16 mouse cellular contexts compared by ENCODE assay signal in the genomic region with DNA sequence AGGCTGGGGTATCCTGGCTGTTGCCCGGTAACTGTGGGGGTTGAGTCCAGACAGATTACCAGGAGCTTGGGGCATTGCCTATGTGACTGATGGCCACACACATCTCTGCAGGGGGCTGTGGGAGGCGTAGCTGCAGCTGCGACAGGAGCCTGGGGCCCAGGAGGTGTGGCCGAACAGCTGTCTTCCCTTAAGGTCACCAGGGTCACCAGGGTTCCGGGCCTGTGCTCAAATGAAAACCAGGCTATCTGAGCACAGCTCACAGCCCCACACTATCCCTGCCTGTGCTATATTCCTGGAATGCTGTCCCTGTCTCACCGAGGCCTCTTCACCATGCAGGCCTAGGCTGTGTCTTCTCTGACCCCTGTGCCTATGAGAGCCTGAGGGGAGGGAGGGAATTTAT. TPM values are rescaled to one million over a fixed set of nuclear protein-coding genes. Genes with fewer than 3 reads are reported as not detected.
A peak's percentile ranks its signal among the peaks of the same experiment; 100 is the strongest.
DNase-seq lines count a peak whose midpoint lies in the region; ATAC-seq and TF ChIP-seq lines count a peak whose summit lies in the region.
"Had no signal": no experiment of that assay in that cellular context is flagged by ENCODE, and none has a peak within 500 bp of the region (broad histone marks: within the 10 kb centered on the region; RNA-seq: fewer than 3 reads in every experiment).

No protein-coding gene starts in this region.

- WGBS in forebrain, embryonic 10.5 days: 5% methylated on average over 6 of the region's 6 CpGs
- 15% methylated on average over 6 of the region's 6 CpGs for WGBS in forebrain, embryonic 13.5 days
- WGBS in liver, embryonic 12.5 days (ENCODE audit: insufficient replicate concordance): 38% methylated on average over 6 of the region's 6 CpGs
- WGBS in liver, postnatal 0 days (ENCODE audit: insufficient replicate concordance): 26% methylated on average over 6 of the region's 6 CpGs
- WGBS in small intestine, adult 2 months: 72% methylated on average over 6 of the region's 6 CpGs

- no peak for TF ChIP-seq POLR2A in small intestine, adult 2 months (IDR thresholded peaks at IDR 0.05; ENCODE audit: low read depth, low read length)

- TF ChIP-seq EP300 in liver, postnatal 0 days (IDR thresholded peaks at IDR 0.05; ENCODE audit: low read depth): no peak

- no peaks in the 10 kb centered on the region for H3K27me3 ChIP-seq in forebrain, embryonic 10.5 days (ENCODE audit: poor library complexity, severe bottlenecking)
- no peaks in the 10 kb centered on the region for H3K27me3 ChIP-seq in forebrain, embryonic 13.5 days
- H3K27me3 ChIP-seq in liver, embryonic 12.5 days (replicated peaks): no peaks in the 10 kb centered on the region; the same call in 1 of the 2 replicates
- no peaks in the 10 kb centered on the region for H3K27me3 ChIP-seq in liver, postnatal 0 days (ENCODE audit: insufficient read depth, low read length)
- no peaks in the 10 kb centered on the region for H3K27me3 ChIP-seq in small intestine, adult 2 months (ENCODE audit: control insufficient read depth, insufficient read depth, low read length)
- H3K27me3 ChIP-seq: liver, embryonic 13.5 days had no signal

- H3K9me3 ChIP-seq in forebrain, embryonic 10.5 days: no peaks in the 10 kb centered on the region
- H3K9me3 ChIP-seq in forebrain, embryonic 13.5 days (replicated peaks): no peaks in the 10 kb centered on the region
- H3K9me3 ChIP-seq in liver, embryonic 12.5 days (replicated peaks): no peaks in the 10 kb centered on the region
- H3K9me3 ChIP-seq in liver, postnatal 0 days (ENCODE audit: low read length): no peaks in the 10 kb centered on the region
- H3K9me3 ChIP-seq: liver, embryonic 13.5 days had no signal

- intact Hi-C loops in left cerebral cortex, adult 2 months (cut with DNase I): no loop called here

- no peaks in the 10 kb centered on the region for H3K36me3 ChIP-seq in forebrain, embryonic 10.5 days (replicated peaks)
- no peaks in the 10 kb centered on the region for H3K36me3 ChIP-seq in forebrain, embryonic 13.5 days (ENCODE audit: poor library complexity, severe bottlenecking)
- no peaks in the 10 kb centered on the region for H3K36me3 ChIP-seq in liver, embryonic 12.5 days
- H3K36me3 ChIP-seq in liver, postnatal 0 days (replicated peaks; ENCODE audit: insufficient read depth, low read length): no peaks in the 10 kb centered on the region
- H3K36me3 ChIP-seq in small intestine, adult 2 months (ENCODE audit: control insufficient read depth, insufficient read depth, low read length): no peaks in the 10 kb centered on the region
- H3K36me3 ChIP-seq: liver, embryonic 13.5 days had no signal

- H3K9ac ChIP-seq in forebrain, embryonic 13.5 days: no peak overlapping the region
- H3K9ac ChIP-seq in liver, embryonic 12.5 days: 0 out of 2 replicates have a peak overlapping the region, but pooled peaks have one; percentile 19
- no peak overlapping the region for H3K9ac ChIP-seq in liver, postnatal 0 days (replicated peaks)
- H3K9ac ChIP-seq: hindbrain, embryonic 14.5 days; liver, embryonic 13.5 days had no signal

- H3K4me2 ChIP-seq in forebrain, embryonic 13.5 days: no peak overlapping the region
- H3K4me2 ChIP-seq in liver, embryonic 12.5 days: no peak overlapping the region
- no peak overlapping the region for H3K4me2 ChIP-seq in liver, postnatal 0 days (ENCODE audit: low read depth, low read length)
- H3K4me2 ChIP-seq: hindbrain, embryonic 14.5 days; liver, embryonic 13.5 days had no signal

- peaks cover 42% of the 10 kb centered on the region for H3K4me1 ChIP-seq in forebrain, embryonic 10.5 days
- H3K4me1 ChIP-seq in forebrain, embryonic 13.5 days: peaks cover 15% of the 10 kb centered on the region
- peaks cover 31% of the 10 kb centered on the region for H3K4me1 ChIP-seq in liver, embryonic 12.5 days
- H3K4me1 ChIP-seq in liver, postnatal 0 days (ENCODE audit: insufficient read depth): peaks cover 10% of the 10 kb centered on the region; the same call in 1 of the 2 replicates
- peaks cover 2% of the 10 kb centered on the region; the same call in 1 of the 2 replicates for H3K4me1 ChIP-seq in small intestine, adult 2 months (ENCODE audit: control insufficient read depth, insufficient read depth, insufficient read length, low read length)

- no peak overlapping the region for H3K4me3 ChIP-seq in forebrain, embryonic 10.5 days
- H3K4me3 ChIP-seq in forebrain, embryonic 13.5 days: no peak overlapping the region
- no peak overlapping the region for H3K4me3 ChIP-seq in liver, embryonic 12.5 days
- no peak overlapping the region for H3K4me3 ChIP-seq in liver, postnatal 0 days (ENCODE audit: low read depth, low read length)
- H3K4me3 ChIP-seq in small intestine, adult 2 months (ENCODE audit: low read depth, low read length): peak overlapping the region; percentile 14; the same call in 1 of the 2 replicates
- H3K4me3 ChIP-seq in left cerebral cortex, adult 2 months: no peak overlapping the region
- H3K4me3 ChIP-seq: liver, embryonic 13.5 days had no signal

- DNase-seq in forebrain, embryonic 10.5 days (ENCODE audit: extremely low spot score, low spot score): peak; percentile 51
- DNase-seq in liver, postnatal 0 days: no peak
- peak; percentile 54 for DNase-seq in forelimb bud, embryonic 11.5 days (ENCODE audit: low read depth, low spot score)
- DNase-seq in spleen, adult 18-20 months: no peak
- DNase-seq in left cerebral cortex, adult 2 months (ENCODE audit: extremely low spot score in 1 of 2, low spot score in 2 of 2): no peak
- DNase-seq: adrenal gland, postnatal 25 days; gastrocnemius, postnatal 14 days; kidney, postnatal 14 days; liver, embryonic 13.5 days; lung, postnatal 4 days had no signal

- peak overlapping the region; percentile 69 for H3K27ac ChIP-seq in forebrain, embryonic 10.5 days
- no peak overlapping the region for H3K27ac ChIP-seq in forebrain, embryonic 13.5 days
- H3K27ac ChIP-seq in liver, embryonic 12.5 days: no peak overlapping the region
- no peak overlapping the region for H3K27ac ChIP-seq in liver, postnatal 0 days (ENCODE audit: low read depth)
- no peak overlapping the region for H3K27ac ChIP-seq in small intestine, adult 2 months (ENCODE audit: insufficient read depth, low read depth, low read length)
- H3K27ac ChIP-seq in left cerebral cortex, adult 2 months: no peak overlapping the region
- H3K27ac ChIP-seq: hindbrain, embryonic 14.5 days; liver, embryonic 13.5 days had no signal

- ATAC-seq in forebrain, embryonic 13.5 days: no peak
- ATAC-seq in liver, embryonic 12.5 days: no peak
- ATAC-seq in liver, postnatal 0 days: no peak

- TF ChIP-seq CTCF in liver, postnatal 0 days (IDR thresholded peaks at IDR 0.05; ENCODE audit: low read depth): no peak
- no peak for TF ChIP-seq CTCF in small intestine, adult 2 months (IDR thresholded peaks at IDR 0.05; ENCODE audit: extremely low read depth, insufficient read length, insufficient replicate concordance, low read depth, low read length)
- no peak for TF ChIP-seq CTCF in left cerebral cortex, adult 2 months (IDR thresholded peaks at IDR 0.05)

RNA-seq across cellular contexts. Expression of a gene that starts 4.1 kb away (rescaled TPM):
- polyA plus RNA-seq in forebrain, embryonic 10.5 days (2016; fragmentation: Nextera tagmentation; extraction: Ambion mirVana): not detected in 2 replicates
- not detected in 2 replicates for polyA plus RNA-seq in forebrain, embryonic 13.5 days (2015; fragmentation: Nextera tagmentation; extraction: Ambion mirVana)
- polyA plus RNA-seq in liver, embryonic 12.5 days (2016; fragmentation: Nextera tagmentation; extraction: Ambion mirVana): 0.05 and 0.06 TPM in 2 replicates
- polyA plus RNA-seq in liver, postnatal 0 days (2015; fragmentation: Nextera tagmentation; extraction: Ambion mirVana): 0.05 and 0.06 TPM in 2 replicates
- 6.6 and 8.9 TPM in 2 replicates for polyA plus RNA-seq in small intestine, adult 2 months (2012; rRNA removed)
- under 1 TPM; 0.63 TPM for total RNA-seq in left cerebral cortex, adult 2 months (2021)

RNA-seq across cellular contexts. Expression of a gene that starts 9.7 kb away (rescaled TPM):
- 2.1 and 2.5 TPM in 2 replicates for polyA plus RNA-seq in forebrain, embryonic 10.5 days (2016; fragmentation: Nextera tagmentation; extraction: Ambion mirVana)
- 1.7 and 2.2 TPM in 2 replicates for polyA plus RNA-seq in forebrain, embryonic 13.5 days (2015; fragmentation: Nextera tagmentation; extraction: Ambion mirVana)
- polyA plus RNA-seq in liver, embryonic 12.5 days (2016; fragmentation: Nextera tagmentation; extraction: Ambion mirVana): 2.2 TPM in 2 replicates
- polyA plus RNA-seq in liver, postnatal 0 days (2015; fragmentation: Nextera tagmentation; extraction: Ambion mirVana): 0.44 and 0.60 TPM in 2 replicates
- polyA plus RNA-seq in small intestine, adult 2 months (2012; rRNA removed): 2.7 and 5.9 TPM in 2 replicates
- total RNA-seq in left cerebral cortex, adult 2 months (2021): 1 to 10 TPM; 7.2 to 9.4 TPM

RNA-seq across cellular contexts. Expression of a gene that starts 18.5 kb away (rescaled TPM):
- 207 and 217 TPM in 2 replicates for polyA plus RNA-seq in forebrain, embryonic 10.5 days (2016; fragmentation: Nextera tagmentation; extraction: Ambion mirVana)
- polyA plus RNA-seq in forebrain, embryonic 13.5 days (2015; fragmentation: Nextera tagmentation; extraction: Ambion mirVana): 144 and 145 TPM in 2 replicates
- 263 and 273 TPM in 2 replicates for polyA plus RNA-seq in liver, embryonic 12.5 days (2016; fragmentation: Nextera tagmentation; extraction: Ambion mirVana)
- polyA plus RNA-seq in liver, postnatal 0 days (2015; fragmentation: Nextera tagmentation; extraction: Ambion mirVana): 78.4 and 78.8 TPM in 2 replicates
- polyA plus RNA-seq in small intestine, adult 2 months (2012; rRNA removed): 19.9 and 36.7 TPM in 2 replicates
- 100 to 1,000 TPM; 125 to 132 TPM for total RNA-seq in left cerebral cortex, adult 2 months (2021)

RNA-seq across cellular contexts. Expression of a gene that starts 32.4 kb away (rescaled TPM):
- 144 and 154 TPM in 2 replicates for polyA plus RNA-seq in forebrain, embryonic 10.5 days (2016; fragmentation: Nextera tagmentation; extraction: Ambion mirVana)
- polyA plus RNA-seq in forebrain, embryonic 13.5 days (2015; fragmentation: Nextera tagmentation; extraction: Ambion mirVana): 164 and 175 TPM in 2 replicates
- 115 and 119 TPM in 2 replicates for polyA plus RNA-seq in liver, embryonic 12.5 days (2016; fragmentation: Nextera tagmentation; extraction: Ambion mirVana)
- polyA plus RNA-seq in liver, postnatal 0 days (2015; fragmentation: Nextera tagmentation; extraction: Ambion mirVana): 65.1 and 72.3 TPM in 2 replicates
- polyA plus RNA-seq in small intestine, adult 2 months (2012; rRNA removed): 157 and 163 TPM in 2 replicates
- 100 to 1,000 TPM; 210 to 218 TPM for total RNA-seq in left cerebral cortex, adult 2 months (2021)

RNA-seq across cellular contexts. Expression of a gene that starts 32.8 kb away (rescaled TPM):
- polyA plus RNA-seq in forebrain, embryonic 10.5 days (2016; fragmentation: Nextera tagmentation; extraction: Ambion mirVana): not detected in 2 replicates
- not detected in 2 replicates for polyA plus RNA-seq in forebrain, embryonic 13.5 days (2015; fragmentation: Nextera tagmentation; extraction: Ambion mirVana)
- not detected in 2 replicates for polyA plus RNA-seq in liver, embryonic 12.5 days (2016; fragmentation: Nextera tagmentation; extraction: Ambion mirVana)
- polyA plus RNA-seq in liver, postnatal 0 days (2015; fragmentation: Nextera tagmentation; extraction: Ambion mirVana): 97.9 and 206 TPM in 2 replicates
- polyA plus RNA-seq in small intestine, adult 2 months (2012; rRNA removed): 8.8 and 9.7 TPM in 2 replicates
- not detected for total RNA-seq in left cerebral cortex, adult 2 months (2021)
- total RNA-seq: common myeloid progenitor, adult 5-6 weeks; gastrocnemius, postnatal 14 days; layer of hippocampus, postnatal 25 days had no signal
- polyA plus RNA-seq: hindbrain, embryonic 14.5 days; liver, embryonic 13.5 days had no signal

Comparison
In these comparisons a context has a peak if more than half of its experiments do, and no peak if none do; other contexts are left out.
1. DNase-seq: peak in forebrain, embryonic 10.5 days (single experiment) and forelimb bud, embryonic 11.5 days (single experiment); none in liver, postnatal 0 days (single experiment), spleen, adult 18-20 months (0 of 2) and left cerebral cortex, adult 2 months (0 of 2).